Mouse (Mus musculus): ENCODE results near the gene Sars2.
A peak's percentile ranks its signal among the peaks of the same experiment; 100 is the strongest.

The Sars2 gene

GRCm38 (mm10) chr7:28727649-28728340 is 14.0 kb upstream of the Sars2 start:
- DNase-seq = no peak

- peak; percentile 76 to 78 for DNase-seq
Observed at GRCm38 (mm10) chr7:28732341-28733142, 9.2 kb upstream of the Sars2 start.

DNA sequence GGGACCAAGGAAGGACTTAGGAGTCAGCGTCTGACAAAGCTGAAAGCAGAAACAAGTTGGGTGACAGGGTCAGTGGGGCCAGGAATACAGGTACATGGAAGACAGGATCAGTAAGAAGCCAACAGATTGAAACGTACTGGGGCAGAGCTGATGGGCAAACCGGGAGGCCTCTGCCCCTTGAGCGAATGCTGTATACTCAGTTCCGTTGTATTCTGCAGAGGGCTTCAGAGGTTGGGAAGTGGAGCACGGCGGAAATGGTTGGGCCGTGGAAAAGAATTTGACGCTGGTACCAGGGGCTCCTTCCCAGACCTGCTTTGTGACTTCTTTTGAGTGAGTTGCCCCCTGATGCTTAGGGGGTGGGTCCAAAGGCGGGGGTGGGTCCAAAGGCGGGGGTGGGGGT is 8.6 kb upstream of the Sars2 start:
- DNase-seq = no peak

- no peak for DNase-seq
Observed at GRCm38 (mm10) chr7:28735701-28736100, 6.1 kb upstream of the Sars2 start.

GRCm38 (mm10) chr7:28739829-28740228 is 2.0 kb upstream of the Sars2 start:
- no peak for DNase-seq

DNA sequence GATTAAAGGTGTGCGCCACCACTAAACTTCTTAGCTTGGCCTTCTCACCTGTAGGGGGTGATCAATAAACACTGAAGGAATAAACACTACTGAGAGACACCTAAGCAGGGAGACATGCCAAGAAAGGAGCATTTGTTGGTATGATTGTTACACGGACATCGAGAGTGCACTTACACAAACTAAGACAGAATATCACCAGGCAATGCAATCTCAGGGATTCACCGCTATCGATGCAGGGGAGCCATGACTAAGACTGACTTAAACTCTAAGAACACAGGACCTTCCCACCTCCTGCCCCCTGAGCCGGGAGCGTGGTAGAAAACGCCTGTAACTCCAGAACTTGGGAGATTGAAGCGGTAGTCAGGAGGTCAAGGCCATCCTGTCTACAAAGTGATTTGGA is 843 bp upstream of the Sars2 start:
- no peak for DNase-seq

- no peak for DNase-seq
Observed at GRCm38 (mm10) chr7:28741368-28741708, 454 bp upstream of the Sars2 start.

DNA sequence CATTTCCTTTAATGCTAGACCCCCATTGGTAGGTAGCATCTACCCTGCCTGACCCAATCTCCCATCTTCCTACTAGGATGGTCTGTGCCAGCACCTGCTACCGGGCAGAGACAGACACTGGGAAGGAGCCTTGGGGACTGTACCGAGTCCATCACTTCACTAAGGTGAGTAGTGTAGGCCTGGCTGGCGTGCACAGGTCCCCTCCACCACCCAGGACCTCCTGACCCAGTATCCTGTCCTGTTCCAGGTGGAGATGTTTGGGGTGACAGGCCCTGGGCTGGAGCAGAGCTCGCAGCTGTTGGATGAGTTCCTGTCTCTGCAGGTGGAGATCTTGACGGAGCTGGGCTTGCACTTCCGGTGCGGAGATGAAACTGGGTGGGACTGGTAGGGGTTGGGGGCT is 8.1 kb downstream of the Sars2 start:
- no peak for DNase-seq

- DNase-seq = peak in 1 of 2 experiments; percentile 21
Observed at GRCm38 (mm10) chr7:28756079-28756478, 14.3 kb downstream of the Sars2 start, which contains the start of gene Ccer2. Ccer2 (plus strand) TSS chr7:28756174.

DNA sequence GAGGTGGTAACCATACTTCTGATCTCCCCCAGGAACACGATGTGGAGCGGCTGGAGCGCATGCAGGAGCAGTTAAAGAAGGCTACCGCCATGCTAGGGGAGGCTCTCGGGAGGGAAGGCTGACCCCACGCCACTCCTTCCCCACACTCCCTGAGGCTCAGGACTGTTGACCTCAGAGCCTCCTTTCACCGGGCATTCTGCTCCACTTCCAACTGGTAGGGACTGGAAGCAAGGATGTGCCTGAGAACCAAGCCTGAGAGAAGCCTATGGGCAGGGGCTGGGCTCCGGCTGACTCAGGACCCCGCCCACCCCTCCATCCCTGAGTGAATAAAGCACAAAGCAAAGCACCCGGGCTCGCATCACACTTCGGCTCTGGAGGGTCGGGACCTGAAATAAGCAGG is 16.8 kb downstream of the Sars2 start:
- no peak for DNase-seq

DNA sequence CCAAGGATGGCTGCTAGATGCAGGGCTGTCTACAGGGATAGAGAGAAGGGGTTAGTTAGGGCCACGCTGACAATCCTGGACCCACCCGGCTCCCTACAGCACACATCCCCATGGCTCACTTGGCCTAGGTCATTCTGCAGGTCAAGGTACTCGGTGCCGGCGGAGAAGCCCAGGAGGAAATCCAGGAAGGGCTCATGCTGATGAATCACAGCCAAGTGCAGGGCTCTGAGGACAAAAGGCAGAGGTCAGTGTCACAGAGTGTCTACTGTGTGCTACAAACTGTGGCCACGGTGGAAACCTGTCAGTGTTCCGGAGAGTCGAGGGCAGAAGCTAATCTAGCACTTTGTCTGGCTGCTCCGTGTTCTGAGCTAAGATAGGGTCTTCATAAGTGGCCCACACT is 20.1 kb downstream of the Sars2 start:
- DNase-seq = no peak

GRCm38 (mm10) chr7:28765211-28765610 is 23.4 kb downstream of the Sars2 start:
- no peak for DNase-seq

DNA sequence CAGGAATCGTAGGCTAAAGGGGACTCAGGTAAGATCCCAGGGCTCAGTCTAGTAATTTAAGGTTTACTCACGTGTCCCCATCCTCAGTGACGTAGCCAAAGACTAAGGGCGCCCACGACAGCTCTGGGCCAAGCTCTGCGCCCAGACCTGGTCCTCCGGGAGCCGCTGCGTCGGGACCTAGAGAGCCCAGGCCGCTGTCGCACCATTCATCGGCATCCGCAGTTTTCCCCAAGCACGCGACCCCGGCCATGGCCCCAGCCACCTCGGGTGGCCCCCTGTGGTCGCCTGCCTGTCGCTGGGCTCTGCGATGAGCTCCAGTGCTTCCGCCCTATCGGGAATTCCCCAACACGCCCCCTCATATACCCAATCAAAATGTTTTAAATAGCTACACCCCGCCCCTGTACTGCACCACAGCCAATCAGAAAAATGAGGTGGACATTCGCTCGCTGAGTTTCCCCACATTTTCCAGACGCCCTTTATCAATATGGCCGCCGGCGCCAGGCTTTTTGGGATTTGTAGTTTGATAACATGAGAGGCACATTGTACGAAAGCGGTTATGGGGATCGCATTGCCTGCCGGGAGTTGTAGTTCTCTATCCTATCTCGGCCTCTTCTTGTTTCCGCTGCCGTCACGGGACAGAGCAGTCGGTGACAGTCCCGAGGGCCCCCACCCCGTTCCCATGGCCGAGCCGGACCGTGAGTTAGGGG is 24.5 kb downstream of the Sars2 start, which contains the start of gene Sirt2:
Gene Sirt2 (plus strand): TSS at position 563 of the 707 bp plus-strand sequence.
- peak; percentile 93 to 95 for DNase-seq

GRCm38 (mm10) chr7:28766910-28767309 is 25.1 kb downstream of the Sars2 start:
- no peak for DNase-seq

GRCm38 (mm10) chr7:28767462-28767965 is 25.7 kb downstream of the Sars2 start, which contains the start of gene Nfkbib:
Nfkbib (minus strand) TSS chr7:28767512.
- DNase-seq = no peak

- DNase-seq = no peak
Observed at GRCm38 (mm10) chr7:28769414-28769958, 27.7 kb downstream of the Sars2 start.

DNA sequence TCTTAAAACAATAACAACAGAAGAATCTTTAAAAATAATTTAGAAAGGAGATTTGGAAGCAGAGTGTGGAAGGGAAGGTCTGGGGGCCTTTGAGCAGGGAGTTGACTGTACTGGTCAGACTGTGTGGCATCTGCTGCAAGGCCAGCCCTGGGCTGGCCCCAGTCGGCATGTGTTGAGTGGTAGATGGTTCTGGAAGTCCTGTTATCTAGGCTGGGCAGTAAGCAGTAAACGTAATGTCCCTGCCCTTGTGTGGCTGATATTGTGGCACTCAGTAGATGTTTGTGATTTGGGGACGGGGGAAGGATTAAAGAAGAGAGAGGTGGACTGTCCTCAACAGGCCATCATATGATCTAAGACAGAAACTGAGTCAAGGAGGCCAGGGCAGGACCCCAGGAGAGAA is 28.5 kb downstream of the Sars2 start:
- no peak for DNase-seq

- DNase-seq = no peak
Observed at GRCm38 (mm10) chr7:28771867-28772266, 30.1 kb downstream of the Sars2 start.

DNA sequence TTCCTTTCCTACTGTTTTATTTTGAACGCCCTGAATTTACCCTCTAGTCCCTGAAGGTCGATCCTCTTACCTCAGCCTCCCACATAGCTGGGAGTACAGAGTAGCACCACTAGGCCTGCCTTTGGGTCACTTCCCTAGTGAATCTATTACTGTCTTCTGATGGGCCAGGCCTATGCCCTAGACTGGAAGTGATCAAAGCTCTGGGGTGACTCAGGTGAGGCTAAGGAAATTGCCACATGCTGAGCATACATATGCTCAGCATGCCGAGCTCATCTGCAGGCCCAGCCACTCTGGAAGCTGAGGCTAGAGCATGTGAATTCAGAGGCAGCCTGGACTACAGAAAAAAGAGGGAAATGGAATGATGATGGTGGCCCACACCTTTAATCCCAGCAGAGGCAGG is 31.4 kb downstream of the Sars2 start:
- no peak for DNase-seq

DNA sequence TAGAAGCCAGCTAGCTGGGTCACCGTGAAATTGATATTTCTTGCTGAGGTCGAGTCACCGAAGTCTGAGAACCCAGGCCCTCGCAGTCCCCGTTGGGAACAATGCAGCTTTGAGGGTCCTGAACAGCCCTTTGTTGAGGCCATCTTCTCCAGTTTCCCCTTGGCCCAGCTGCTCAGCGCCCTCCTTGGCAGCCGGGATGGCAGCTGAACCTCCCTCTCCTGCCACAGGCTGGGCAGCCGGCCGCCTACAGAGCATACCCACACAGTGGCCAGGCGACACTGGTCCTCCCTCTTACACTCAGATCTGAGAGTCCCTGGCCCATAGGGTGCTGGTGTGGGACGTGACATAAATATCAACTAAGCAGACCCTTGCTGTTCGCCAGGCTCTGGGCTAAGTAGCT is 32.4 kb downstream of the Sars2 start:
- no peak for DNase-seq

DNA sequence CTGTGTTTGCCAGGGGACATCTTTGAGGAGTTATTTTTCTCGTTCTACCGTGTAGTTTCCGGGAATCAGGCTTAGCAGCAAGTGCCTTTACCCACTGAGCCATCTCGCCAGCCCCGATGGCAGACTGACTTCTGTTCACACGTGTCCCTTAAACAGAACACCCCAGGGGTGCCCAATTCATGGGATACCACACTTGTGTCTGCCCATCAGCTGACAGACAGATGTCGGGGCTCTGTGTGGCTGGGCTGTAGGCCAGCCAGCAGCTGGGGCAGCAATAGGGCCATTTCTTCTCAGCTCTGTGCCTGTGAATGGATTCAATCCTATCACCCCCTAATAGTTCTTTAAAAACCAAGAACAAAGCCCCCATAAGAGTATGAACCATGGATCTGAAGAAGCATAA is 33.3 kb downstream of the Sars2 start:
- no peak for DNase-seq

GRCm38 (mm10) chr7:28778825-28779224 is 37.0 kb downstream of the Sars2 start:
- DNase-seq = no peak

GRCm38 (mm10) chr7:28780067-28780658 is 38.4 kb downstream of the Sars2 start:
- peak; percentile 94 to 96 for DNase-seq

All from B cell, adult 2 months (primary cell).